Mouse (Mus musculus): Measurements from ENCODE around the gene Hils1. TPM values are rescaled to one million over a fixed set of nuclear protein-coding genes. Genes with fewer than 3 reads are reported as not detected.

The Hils1 gene
- polyA plus RNA-seq, 1 experiment from 2014 or later, result not detected

DNA sequence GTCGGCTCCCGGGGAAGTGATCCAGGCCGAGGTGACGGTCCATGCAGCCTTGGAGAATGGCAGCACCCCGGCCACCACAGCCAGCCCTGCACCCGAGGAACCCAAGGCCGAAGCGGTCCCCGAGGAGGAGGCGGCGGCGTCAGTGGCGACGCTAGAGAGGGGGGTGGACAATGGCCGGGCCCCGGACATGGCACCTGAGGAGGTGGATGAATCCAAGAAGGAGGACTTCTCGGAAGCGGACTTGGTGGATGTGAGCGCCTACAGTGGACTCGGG is 25.0 kb downstream of the Hils1 start:
- peak overlapping the region; percentile 41; the same call in 1 of the 2 replicates for H3K27ac ChIP-seq (replicated peaks; ENCODE audit: low read depth, low read length)
- H3K4me2 ChIP-seq (ENCODE audit: low read length), result peak overlapping the region; percentile 97
- no peaks in the 10 kb centered on the region for H3K27me3 ChIP-seq (ENCODE audit: control insufficient read depth, insufficient read depth, low read length)
- H3K9me3 ChIP-seq (ENCODE audit: control insufficient read depth, low read length), result no peaks in the 10 kb centered on the region
- WGBS, result under 1% methylated on average over 20 of the region's 20 CpGs
- peak overlapping the region; percentile 97 for H3K9ac ChIP-seq (replicated peaks; ENCODE audit: low read length)
- H3K36me3 ChIP-seq (ENCODE audit: control insufficient read depth, insufficient read depth, low read length), result peaks cover 13% of the 10 kb centered on the region
- no peak for DNase-seq
- ATAC-seq (ENCODE audit: low FRiP score, low TSS enrichment), result no peak
- peak overlapping the region; percentile 94 for H3K4me3 ChIP-seq (replicated peaks; ENCODE audit: low read depth, low read length)
- H3K4me1 ChIP-seq (ENCODE audit: control insufficient read depth, insufficient read depth, low read length), result peaks cover 50% of the 10 kb centered on the region

DNA sequence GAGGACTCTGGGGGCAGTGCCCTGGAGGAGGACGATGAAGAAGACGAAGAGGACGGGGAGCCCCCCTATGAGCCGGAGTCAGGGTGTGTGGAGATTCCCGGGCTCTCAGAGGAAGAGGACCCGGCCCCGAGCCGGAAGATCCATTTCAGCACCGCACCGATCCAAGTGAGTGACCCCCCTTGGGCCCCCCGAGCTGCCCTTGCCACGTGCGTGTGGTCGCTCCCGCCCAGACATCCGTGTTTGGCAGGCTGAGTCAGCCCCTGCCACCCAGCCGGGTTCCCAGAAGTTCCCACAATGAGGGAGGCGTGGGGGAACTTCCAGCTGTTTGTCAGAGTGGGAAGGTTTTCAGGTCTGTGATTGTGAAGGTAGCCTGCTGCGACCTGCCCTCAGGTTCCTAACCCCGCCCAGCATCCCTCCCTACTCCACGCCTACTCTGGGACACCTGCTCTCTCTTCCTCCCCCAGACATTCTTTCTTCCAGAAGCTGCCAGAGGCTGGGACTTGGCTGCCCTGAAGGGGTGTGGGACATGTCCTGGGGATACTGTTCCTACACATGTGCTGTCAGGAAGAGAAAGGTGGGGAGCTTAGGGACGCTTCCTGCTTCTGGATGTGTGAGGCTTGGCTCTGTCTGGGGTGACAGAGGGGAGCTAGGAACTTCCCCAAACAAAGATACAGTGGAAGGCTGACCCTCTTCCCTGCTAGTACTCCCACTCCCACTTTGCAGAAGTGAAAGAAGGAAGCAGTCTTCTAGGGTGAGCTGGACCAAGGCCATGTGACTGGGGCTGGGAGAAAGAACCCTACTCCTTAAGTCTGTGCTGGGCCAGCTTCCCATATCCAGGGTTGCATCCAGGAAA is 25.6 kb downstream of the Hils1 start:
- Histone ChIP-seq H3K27me3 (ENCODE audit: control insufficient read depth, insufficient read depth, low read length) (no peaks in the 10 kb centered on the region), H3K4me2 (ENCODE audit: low read length) (peak overlapping the region; percentile 97), H3K36me3 (ENCODE audit: control insufficient read depth, insufficient read depth, low read length) (peaks cover 19% of the 10 kb centered on the region), H3K4me3 (replicated peaks; ENCODE audit: low read depth, low read length) (peak overlapping the region; percentile 94), H3K27ac (replicated peaks; ENCODE audit: low read depth, low read length) (peak overlapping the region; percentile 41; the same call in 1 of the 2 replicates), H3K9me3 (ENCODE audit: control insufficient read depth, low read length) (no peaks in the 10 kb centered on the region), H3K4me1 (ENCODE audit: control insufficient read depth, insufficient read depth, low read length) (peaks cover 50% of the 10 kb centered on the region), H3K9ac (replicated peaks; ENCODE audit: low read length) (peak overlapping the region; percentile 97)
- ATAC-seq (ENCODE audit: low FRiP score, low TSS enrichment), result no peak
- WGBS, result 1% methylated on average over 22 of the region's 22 CpGs
- no peak for DNase-seq

DNA sequence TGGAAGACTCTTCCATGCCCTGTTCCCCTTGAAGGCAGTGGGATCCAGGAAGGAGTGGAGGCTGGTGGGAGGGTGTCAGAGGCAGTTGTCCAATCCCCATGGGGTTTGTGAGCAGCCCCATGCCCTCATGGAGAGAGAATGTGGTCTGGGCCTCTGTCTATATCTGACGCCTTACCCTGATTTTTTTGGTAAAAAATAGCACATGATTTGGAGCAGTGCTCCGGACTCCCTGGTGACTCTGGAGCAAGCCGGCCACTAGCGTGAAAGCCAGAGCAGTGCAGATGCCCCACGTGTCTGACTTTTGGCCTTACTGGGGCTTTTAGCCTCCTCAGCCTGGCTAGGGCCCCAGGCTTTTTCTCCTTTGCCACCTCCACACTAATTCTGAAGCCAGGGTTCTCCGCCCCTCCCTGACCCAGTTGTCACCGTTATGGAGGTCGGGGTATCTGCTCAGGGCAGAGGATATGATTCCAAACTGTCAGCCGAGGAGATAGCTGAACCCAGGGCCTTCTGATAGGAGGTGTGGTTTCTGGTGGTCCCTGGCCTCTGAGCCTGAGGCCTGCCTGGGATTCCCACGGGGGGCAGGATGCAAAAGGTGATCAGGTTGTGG is 26.9 kb downstream of the Hils1 start:
- Histone ChIP-seq H3K27me3 (ENCODE audit: control insufficient read depth, insufficient read depth, low read length) (no peaks in the 10 kb centered on the region), H3K36me3 (ENCODE audit: control insufficient read depth, insufficient read depth, low read length) (peaks cover 31% of the 10 kb centered on the region), H3K9me3 (ENCODE audit: control insufficient read depth, low read length) (no peaks in the 10 kb centered on the region), H3K27ac (replicated peaks; ENCODE audit: low read depth, low read length) (no peak overlapping the region), H3K4me2 (ENCODE audit: low read length) (peak overlapping the region; percentile 97), H3K4me3 (replicated peaks; ENCODE audit: low read depth, low read length) (peak overlapping the region; percentile 94), H3K9ac (replicated peaks; ENCODE audit: low read length) (peak overlapping the region; percentile 97), H3K4me1 (ENCODE audit: control insufficient read depth, insufficient read depth, low read length) (peaks cover 42% of the 10 kb centered on the region)
- no peak for DNase-seq
- ATAC-seq (ENCODE audit: low FRiP score, low TSS enrichment), result no peak
- 45% methylated on average over 10 of the region's 10 CpGs for WGBS

DNA sequence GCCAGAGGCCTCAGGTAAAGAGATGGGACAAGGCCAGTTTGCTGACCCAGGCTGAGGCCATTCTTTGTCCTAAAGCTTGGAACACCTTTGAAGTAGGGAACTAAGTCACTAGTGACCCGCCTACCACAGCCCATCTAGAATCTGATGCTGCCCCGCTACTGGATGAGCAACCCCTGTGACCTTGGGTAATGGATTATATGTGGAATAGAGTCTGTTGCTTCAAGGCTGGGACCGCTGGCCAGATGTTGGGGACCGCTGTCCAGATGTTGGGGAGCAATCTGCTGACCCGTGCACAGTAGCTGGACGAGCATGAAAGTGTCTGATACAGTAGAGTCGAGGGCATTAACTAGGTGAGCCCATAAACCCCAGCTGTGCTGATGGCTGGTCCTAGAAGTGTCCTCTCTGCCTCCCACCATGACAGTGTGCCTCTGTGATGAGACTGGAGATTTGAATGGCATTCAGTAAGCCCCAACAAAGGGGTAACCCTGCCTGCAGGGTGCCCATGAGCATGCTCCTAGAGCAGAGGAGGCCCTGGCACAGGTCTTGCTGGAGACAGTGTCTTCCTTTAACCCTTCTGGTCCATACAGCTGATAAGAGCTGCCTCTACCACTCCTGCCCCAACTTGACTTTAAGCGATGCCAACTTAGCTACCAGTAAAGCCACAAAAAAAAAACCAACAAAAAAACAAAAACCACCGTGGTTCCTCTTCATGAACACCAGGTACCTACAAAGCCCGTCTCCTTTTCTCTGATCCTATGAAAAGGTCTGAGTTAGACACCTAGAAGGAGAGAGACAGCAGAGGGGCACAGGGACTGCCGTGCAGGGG is 27.8 kb downstream of the Hils1 start:
- peaks cover 40% of the 10 kb centered on the region for H3K36me3 ChIP-seq (ENCODE audit: control insufficient read depth, insufficient read depth, low read length)
- H3K9ac ChIP-seq (replicated peaks; ENCODE audit: low read length), result peak overlapping the region; percentile 39; the same call in 1 of the 2 replicates
- peak overlapping the region; percentile 97 for H3K4me2 ChIP-seq (ENCODE audit: low read length)
- 90% methylated on average over 11 of the region's 11 CpGs for WGBS
- H3K27ac ChIP-seq (replicated peaks; ENCODE audit: low read depth, low read length), result no peak overlapping the region
- H3K4me1 ChIP-seq (ENCODE audit: control insufficient read depth, insufficient read depth, low read length), result peaks cover 38% of the 10 kb centered on the region
- H3K9me3 ChIP-seq (ENCODE audit: control insufficient read depth, low read length), result no peaks in the 10 kb centered on the region
- ATAC-seq (ENCODE audit: low FRiP score, low TSS enrichment), result no peak
- H3K27me3 ChIP-seq (ENCODE audit: control insufficient read depth, insufficient read depth, low read length), result no peaks in the 10 kb centered on the region
- no peak for DNase-seq
- H3K4me3 ChIP-seq (replicated peaks; ENCODE audit: low read depth, low read length), result peak overlapping the region; percentile 94

DNA sequence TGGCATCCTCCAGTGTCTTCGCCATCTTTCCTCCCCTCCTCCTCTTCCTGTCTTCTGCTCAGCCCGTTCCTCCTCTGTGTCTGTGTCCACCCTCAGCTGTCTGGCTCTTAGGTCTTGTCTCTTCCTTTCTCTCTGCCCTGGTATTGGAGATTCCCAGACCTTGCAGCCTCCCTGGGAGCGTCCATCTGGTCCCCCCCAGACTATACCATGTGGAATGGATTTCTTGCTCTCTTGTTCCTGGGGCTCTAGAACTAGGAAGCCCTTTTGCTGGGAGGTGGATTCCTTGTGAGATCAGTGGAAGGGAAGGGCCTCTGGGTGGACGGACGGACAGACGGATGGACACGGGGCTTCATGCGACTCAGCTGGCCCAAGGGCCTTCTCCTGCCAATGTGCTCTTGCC is 28.7 kb downstream of the Hils1 start:
- no peaks in the 10 kb centered on the region for H3K27me3 ChIP-seq (ENCODE audit: control insufficient read depth, insufficient read depth, low read length)
- DNase-seq (no peak), ATAC-seq (ENCODE audit: low FRiP score, low TSS enrichment) (no peak)
- WGBS, result 90% methylated on average over 8 of the region's 8 CpGs
- H3K4me3 ChIP-seq (replicated peaks; ENCODE audit: low read depth, low read length), result 0 out of 2 replicates have a peak overlapping the region, but pooled peaks have one; percentile 5
- no peaks in the 10 kb centered on the region for H3K9me3 ChIP-seq (ENCODE audit: control insufficient read depth, low read length)
- 0 out of 2 replicates have a peak overlapping the region, but pooled peaks have one; percentile 39 for H3K9ac ChIP-seq (replicated peaks; ENCODE audit: low read length)
- no peak overlapping the region for H3K27ac ChIP-seq (replicated peaks; ENCODE audit: low read depth, low read length)
- H3K4me2 ChIP-seq (ENCODE audit: low read length), result peak overlapping the region; percentile 97
- H3K4me1 ChIP-seq (ENCODE audit: control insufficient read depth, insufficient read depth, low read length), result peaks cover 41% of the 10 kb centered on the region
- H3K36me3 ChIP-seq (ENCODE audit: control insufficient read depth, insufficient read depth, low read length), result peaks cover 49% of the 10 kb centered on the region

DNA sequence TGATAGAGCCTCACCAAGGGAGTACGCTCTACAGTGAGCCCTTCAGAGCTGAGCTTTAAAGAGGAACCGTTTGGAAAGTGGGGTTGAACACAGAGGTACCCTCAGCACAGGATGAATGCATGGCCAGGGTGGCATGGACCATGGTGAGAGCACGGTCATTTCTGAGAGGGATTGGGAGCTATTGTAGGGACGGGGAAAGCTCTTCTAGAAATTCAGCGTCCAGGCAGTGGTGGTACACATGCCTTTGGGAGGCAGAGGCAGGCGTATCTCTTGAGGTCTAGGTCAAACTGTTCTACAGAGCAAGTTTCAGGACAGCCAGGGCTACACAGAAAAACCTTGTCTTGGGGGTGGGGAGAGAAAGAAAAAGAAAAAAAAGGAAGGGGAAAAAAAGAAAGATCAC is 29.6 kb downstream of the Hils1 start:
- no peaks in the 10 kb centered on the region for H3K27me3 ChIP-seq (ENCODE audit: control insufficient read depth, insufficient read depth, low read length)
- H3K27ac ChIP-seq (replicated peaks; ENCODE audit: low read depth, low read length), result no peak overlapping the region
- ATAC-seq (ENCODE audit: low FRiP score, low TSS enrichment) (no peak), DNase-seq (no peak)
- no peak overlapping the region for H3K4me3 ChIP-seq (replicated peaks; ENCODE audit: low read depth, low read length)
- peaks cover 42% of the 10 kb centered on the region for H3K4me1 ChIP-seq (ENCODE audit: control insufficient read depth, insufficient read depth, low read length)
- no peak overlapping the region for H3K4me2 ChIP-seq (ENCODE audit: low read length)
- WGBS, result 95% methylated on average over 6 of the region's 6 CpGs
- H3K9me3 ChIP-seq (ENCODE audit: control insufficient read depth, low read length), result no peaks in the 10 kb centered on the region
- H3K9ac ChIP-seq (replicated peaks; ENCODE audit: low read length), result no peak overlapping the region
- peaks cover 56% of the 10 kb centered on the region for H3K36me3 ChIP-seq (ENCODE audit: control insufficient read depth, insufficient read depth, low read length)

DNA sequence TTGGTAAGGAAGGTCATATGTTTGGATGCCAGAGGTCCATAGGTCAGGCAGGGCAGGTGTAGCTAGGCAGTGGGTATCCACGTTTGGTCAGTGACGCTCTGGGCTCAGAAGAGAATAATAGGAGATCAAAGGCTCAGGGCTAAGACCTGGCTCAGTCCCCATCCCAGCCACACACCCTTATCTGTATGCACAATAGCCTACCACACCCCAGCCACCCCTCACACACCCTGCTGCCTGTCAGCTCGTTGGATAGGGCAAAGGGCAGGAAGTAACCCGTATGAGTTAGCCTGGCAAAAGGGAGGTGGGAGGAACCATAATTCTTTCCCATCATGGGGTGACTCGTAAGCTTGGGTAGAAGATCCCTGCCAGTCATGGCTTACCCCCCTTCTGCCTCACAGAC is 30.2 kb downstream of the Hils1 start:
- Histone ChIP-seq H3K9ac (replicated peaks; ENCODE audit: low read length) (no peak overlapping the region), H3K27me3 (ENCODE audit: control insufficient read depth, insufficient read depth, low read length) (no peaks in the 10 kb centered on the region), H3K27ac (replicated peaks; ENCODE audit: low read depth, low read length) (no peak overlapping the region), H3K4me1 (ENCODE audit: control insufficient read depth, insufficient read depth, low read length) (peaks cover 42% of the 10 kb centered on the region), H3K4me3 (replicated peaks; ENCODE audit: low read depth, low read length) (no peak overlapping the region), H3K9me3 (ENCODE audit: control insufficient read depth, low read length) (no peaks in the 10 kb centered on the region), H3K4me2 (ENCODE audit: low read length) (no peak overlapping the region), H3K36me3 (ENCODE audit: control insufficient read depth, insufficient read depth, low read length) (peaks cover 62% of the 10 kb centered on the region)
- ATAC-seq (ENCODE audit: low FRiP score, low TSS enrichment) (no peak), DNase-seq (no peak)
- 77% methylated on average over 5 of the region's 5 CpGs for WGBS

DNA sequence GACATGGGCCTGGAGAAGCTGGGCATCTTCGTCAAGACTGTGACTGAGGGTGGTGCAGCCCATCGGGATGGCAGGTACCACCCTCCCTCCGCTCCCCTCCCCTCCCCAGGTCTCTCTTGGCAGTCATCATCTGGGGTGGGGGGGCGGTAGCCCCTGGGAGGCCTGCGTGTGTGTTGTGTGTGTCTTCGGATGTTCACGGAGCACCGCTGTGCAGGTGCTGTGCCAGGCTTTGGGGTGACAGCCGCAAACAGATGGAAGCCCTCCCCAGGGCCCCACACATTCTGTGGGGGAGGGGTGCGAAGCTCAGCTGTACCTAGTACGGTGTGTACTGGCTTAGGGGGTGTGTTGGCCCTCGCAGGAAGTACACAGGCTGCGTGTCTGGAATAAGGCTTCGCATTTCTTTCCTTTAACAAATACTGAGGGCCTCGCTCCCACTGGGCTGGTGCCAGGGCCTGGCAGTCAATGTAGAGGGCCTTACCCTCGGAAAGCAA is 30.7 kb downstream of the Hils1 start:
- Histone ChIP-seq H3K4me3 (replicated peaks; ENCODE audit: low read depth, low read length) (no peak overlapping the region), H3K36me3 (ENCODE audit: control insufficient read depth, insufficient read depth, low read length) (peaks cover 67% of the 10 kb centered on the region), H3K27me3 (ENCODE audit: control insufficient read depth, insufficient read depth, low read length) (no peaks in the 10 kb centered on the region), H3K27ac (replicated peaks; ENCODE audit: low read depth, low read length) (no peak overlapping the region), H3K4me1 (ENCODE audit: control insufficient read depth, insufficient read depth, low read length) (peaks cover 39% of the 10 kb centered on the region), H3K9ac (replicated peaks; ENCODE audit: low read length) (no peak overlapping the region), H3K4me2 (ENCODE audit: low read length) (no peak overlapping the region), H3K9me3 (ENCODE audit: control insufficient read depth, low read length) (no peaks in the 10 kb centered on the region)
- no peak for ATAC-seq (ENCODE audit: low FRiP score, low TSS enrichment)
- no peak for DNase-seq
- WGBS, result 80% methylated on average over 16 of the region's 16 CpGs

Measured in midbrain, embryonic 14.5 days (tissue).